Mouse (Mus musculus): ENCODE measurements around the gene Ccl4. TPM values are rescaled to one million over a fixed set of nuclear protein-coding genes. Genes with fewer than 3 reads are reported as not detected.
A peak's percentile ranks its signal among the peaks of the same experiment; 100 is the strongest.

Ccl4 gene
- total RNA-seq, 1 experiment: not detected

DNA sequence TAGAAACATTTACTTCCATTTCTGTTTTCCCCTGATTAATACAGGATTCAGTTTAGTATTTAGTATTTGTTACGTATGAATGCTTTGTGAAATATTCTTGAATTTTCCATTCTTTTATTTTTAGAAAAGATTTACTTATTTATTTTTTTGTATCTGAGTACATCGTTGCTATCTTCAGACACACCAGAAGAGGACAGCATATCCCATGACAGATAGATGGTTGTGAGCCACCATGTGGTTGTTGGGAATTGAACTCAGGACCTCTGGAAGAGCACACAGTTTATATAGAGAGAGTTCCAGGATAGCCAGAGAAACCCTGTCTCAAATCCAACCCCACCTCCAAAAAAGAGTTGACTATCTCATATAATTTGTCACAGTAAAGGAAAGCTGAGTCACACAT lies 27.5 kb upstream of the Ccl4 start:
- no peaks in the 10 kb centered on the region for H3K4me1 ChIP-seq (ENCODE audit: control insufficient read depth in 2 of 2, insufficient read depth in 2 of 2, low read length in 2 of 2, poor library complexity in 1 of 2)
- H3K9me3 ChIP-seq (ENCODE audit: control insufficient read depth, insufficient read depth, low read depth, low read length): no peaks in the 10 kb centered on the region
- no peak overlapping the region for H3K9ac ChIP-seq (ENCODE audit: insufficient read depth, low read depth, low read length, poor library complexity, severe bottlenecking)
- H3K27ac ChIP-seq (ENCODE audit: insufficient read depth, low read depth, low read length, poor library complexity, severe bottlenecking): no peak overlapping the region
- TF ChIP-seq MAFK (IDR thresholded peaks at IDR 0.05; ENCODE audit: insufficient read depth, low read depth, low read length): no peak
- in situ Hi-C loops (cut with MboI; ENCODE audit: low sequenced_read_pairs in 2 of 2, unreplicated experiment in 2 of 2): no loop called here
- H3K4me3 ChIP-seq (ENCODE audit: insufficient read depth in 1 of 2, low read depth in 1 of 2, low read length in 2 of 2, poor library complexity in 1 of 2, severe bottlenecking in 1 of 2): no peak overlapping the region
- no peaks in the 10 kb centered on the region for H3K36me3 ChIP-seq (ENCODE audit: control insufficient read depth, insufficient read depth, low read length, poor library complexity, severe bottlenecking)
- no peak for DNase-seq (ENCODE audit: low read depth, low spot score)

DNA sequence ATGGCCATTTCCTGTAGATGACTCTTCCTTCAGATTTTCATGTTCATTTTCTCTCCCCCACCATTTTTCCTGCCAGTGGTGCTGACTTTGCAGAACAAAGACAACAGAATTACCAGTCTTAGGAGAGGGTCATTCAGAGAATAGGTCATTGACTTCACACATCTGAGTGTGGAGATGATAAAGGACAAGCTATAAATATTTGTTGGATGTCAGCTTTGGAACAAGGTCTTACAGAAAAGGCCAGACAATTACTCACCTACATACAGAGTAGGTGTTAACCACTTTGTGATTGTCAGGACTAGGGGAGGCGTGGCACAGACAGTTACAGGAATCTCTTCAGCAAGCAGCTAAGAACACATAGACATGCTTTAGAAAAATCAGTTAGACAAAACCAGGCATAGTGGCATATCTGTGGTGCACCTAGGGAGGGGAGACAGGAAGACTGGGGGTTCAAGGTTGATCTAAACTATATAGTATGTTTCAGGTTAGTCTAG lies 25.6 kb upstream of the Ccl4 start:
- in situ Hi-C loops (cut with MboI; ENCODE audit: low sequenced_read_pairs in 2 of 2, unreplicated experiment in 2 of 2): no loop called here
- TF ChIP-seq ZC3H11A (IDR thresholded peaks at IDR 0.05; ENCODE audit: borderline replicate concordance, low read depth, low read length) (no peak), ZNF384 (IDR thresholded peaks at IDR 0.05; ENCODE audit: low read depth, low read length) (no peak), HCFC1 (IDR thresholded peaks at IDR 0.05; ENCODE audit: borderline replicate concordance, insufficient read depth, low read length) (no peak), CHD2 (IDR thresholded peaks at IDR 0.05; ENCODE audit: low read depth, low read length) (no peak), MAFK (IDR thresholded peaks at IDR 0.05; ENCODE audit: insufficient read depth, low read depth, low read length) (no peak)
- no peaks in the 10 kb centered on the region for H3K9me3 ChIP-seq (ENCODE audit: control insufficient read depth, insufficient read depth, low read depth, low read length)
- H3K4me3 ChIP-seq (ENCODE audit: insufficient read depth in 1 of 2, low read depth in 1 of 2, low read length in 2 of 2, poor library complexity in 1 of 2, severe bottlenecking in 1 of 2): no peak overlapping the region
- H3K4me1 ChIP-seq (ENCODE audit: control insufficient read depth in 2 of 2, insufficient read depth in 2 of 2, low read length in 2 of 2, poor library complexity in 1 of 2): no peaks in the 10 kb centered on the region
- no peak for DNase-seq (ENCODE audit: low read depth, low spot score)
- H3K36me3 ChIP-seq (ENCODE audit: control insufficient read depth, insufficient read depth, low read length, poor library complexity, severe bottlenecking): no peaks in the 10 kb centered on the region
- no peak overlapping the region for H3K9ac ChIP-seq (ENCODE audit: insufficient read depth, low read depth, low read length, poor library complexity, severe bottlenecking)
- no peak overlapping the region for H3K27ac ChIP-seq (ENCODE audit: insufficient read depth, low read depth, low read length, poor library complexity, severe bottlenecking)

DNA sequence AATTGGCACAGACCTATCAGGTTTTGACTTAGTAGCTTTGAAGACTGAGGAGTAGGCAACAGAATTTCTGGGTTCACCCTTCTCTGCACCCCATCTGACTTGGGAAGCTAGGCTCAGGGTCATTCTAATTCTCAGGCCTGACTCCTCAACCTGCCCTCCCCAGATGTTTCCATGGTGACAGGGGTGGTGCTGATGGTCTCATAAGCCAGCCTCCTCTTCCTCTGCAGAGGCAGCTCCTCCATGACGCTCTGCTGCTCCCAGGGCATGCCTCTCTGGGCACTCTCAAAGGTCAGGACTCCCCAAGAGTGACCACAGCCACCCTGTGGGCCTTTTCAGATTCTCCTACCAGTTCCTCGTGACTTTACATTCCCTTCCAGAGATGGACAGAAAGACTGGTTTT lies 23.4 kb upstream of the Ccl4 start:
- Histone ChIP-seq H3K27ac (ENCODE audit: insufficient read depth, low read depth, low read length, poor library complexity, severe bottlenecking) (no peak overlapping the region), H3K4me3 (ENCODE audit: insufficient read depth in 1 of 2, low read depth in 1 of 2, low read length in 2 of 2, poor library complexity in 1 of 2, severe bottlenecking in 1 of 2) (no peak overlapping the region), H3K9ac (ENCODE audit: insufficient read depth, low read depth, low read length, poor library complexity, severe bottlenecking) (no peak overlapping the region), H3K9me3 (ENCODE audit: control insufficient read depth, insufficient read depth, low read depth, low read length) (no peaks in the 10 kb centered on the region), H3K4me1 (ENCODE audit: control insufficient read depth in 2 of 2, insufficient read depth in 2 of 2, low read length in 2 of 2, poor library complexity in 1 of 2) (no peaks in the 10 kb centered on the region), H3K36me3 (ENCODE audit: control insufficient read depth, insufficient read depth, low read length, poor library complexity, severe bottlenecking) (no peaks in the 10 kb centered on the region)
- DNase-seq (ENCODE audit: low read depth, low spot score): no peak
- no peak for TF ChIP-seq ZC3H11A (IDR thresholded peaks at IDR 0.05; ENCODE audit: borderline replicate concordance, low read depth, low read length)
- no peak for TF ChIP-seq MAFK (IDR thresholded peaks at IDR 0.05; ENCODE audit: insufficient read depth, low read depth, low read length)
- TF ChIP-seq ZNF384 (IDR thresholded peaks at IDR 0.05; ENCODE audit: low read depth, low read length): no peak
- no peak for TF ChIP-seq HCFC1 (IDR thresholded peaks at IDR 0.05; ENCODE audit: borderline replicate concordance, insufficient read depth, low read length)
- TF ChIP-seq CHD2 (IDR thresholded peaks at IDR 0.05; ENCODE audit: low read depth, low read length): no peak
- in situ Hi-C loops (cut with MboI; ENCODE audit: low sequenced_read_pairs in 2 of 2, unreplicated experiment in 2 of 2): no loop called here

DNA sequence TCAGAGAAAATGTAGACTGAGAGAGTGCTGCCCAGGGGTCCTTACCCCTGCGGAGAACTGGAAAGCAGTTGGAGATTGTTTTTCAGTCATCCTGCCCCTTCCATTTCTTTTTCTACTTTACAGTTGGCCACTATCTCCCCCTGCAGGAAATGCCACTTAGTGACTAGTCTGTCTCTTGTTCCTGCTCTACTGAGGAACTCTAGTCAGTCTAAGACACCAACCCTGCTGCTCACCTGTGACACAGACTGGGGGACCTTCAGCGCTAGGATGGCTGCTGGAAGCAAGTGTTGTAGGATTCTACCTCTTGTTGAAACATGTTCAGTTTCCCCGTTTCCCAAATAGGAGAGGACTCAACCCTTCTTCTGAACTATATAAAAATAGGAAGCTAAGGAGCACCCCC lies 22.9 kb upstream of the Ccl4 start:
- H3K36me3 ChIP-seq (ENCODE audit: control insufficient read depth, insufficient read depth, low read length, poor library complexity, severe bottlenecking): no peaks in the 10 kb centered on the region
- no peak overlapping the region for H3K27ac ChIP-seq (ENCODE audit: insufficient read depth, low read depth, low read length, poor library complexity, severe bottlenecking)
- H3K9me3 ChIP-seq (ENCODE audit: control insufficient read depth, insufficient read depth, low read depth, low read length): no peaks in the 10 kb centered on the region
- no peak overlapping the region for H3K9ac ChIP-seq (ENCODE audit: insufficient read depth, low read depth, low read length, poor library complexity, severe bottlenecking)
- DNase-seq (ENCODE audit: low read depth, low spot score): peak; percentile 7
- H3K4me1 ChIP-seq (ENCODE audit: control insufficient read depth in 2 of 2, insufficient read depth in 2 of 2, low read length in 2 of 2, poor library complexity in 1 of 2): no peaks in the 10 kb centered on the region
- TF ChIP-seq MAFK (IDR thresholded peaks at IDR 0.05; ENCODE audit: insufficient read depth, low read depth, low read length): no peak
- 0 out of 2 replicates have a peak, but pooled peaks have one; percentile 16 for TF ChIP-seq ZC3H11A (IDR thresholded peaks at IDR 0.05; ENCODE audit: borderline replicate concordance, low read depth, low read length)
- in situ Hi-C loops (cut with MboI; ENCODE audit: low sequenced_read_pairs in 2 of 2, unreplicated experiment in 2 of 2): no loop called here
- no peak overlapping the region for H3K4me3 ChIP-seq (ENCODE audit: insufficient read depth in 1 of 2, low read depth in 1 of 2, low read length in 2 of 2, poor library complexity in 1 of 2, severe bottlenecking in 1 of 2)

DNA sequence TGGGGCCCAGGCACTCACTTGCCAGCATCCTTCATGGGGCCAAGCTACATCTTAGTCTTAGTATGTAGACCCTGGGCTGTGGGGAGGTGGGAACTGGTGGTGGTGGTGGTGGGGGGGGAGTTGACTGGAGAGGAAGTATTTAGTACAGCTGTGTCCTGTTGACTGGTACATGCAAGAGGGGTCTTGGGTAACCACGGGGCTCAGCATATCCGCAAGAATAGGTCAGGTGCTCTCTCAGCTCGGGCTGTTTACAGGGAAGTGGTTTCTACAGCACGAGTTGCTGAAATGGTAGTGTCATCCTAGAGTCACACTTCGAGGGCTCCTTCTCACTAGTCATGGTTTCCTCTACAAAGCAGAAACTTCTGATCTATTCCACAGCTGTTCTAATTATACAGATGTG lies 22.2 kb upstream of the Ccl4 start:
- H3K9me3 ChIP-seq (ENCODE audit: control insufficient read depth, insufficient read depth, low read depth, low read length): no peaks in the 10 kb centered on the region

More for the DNA sequence above, 22.2 kb upstream of the Ccl4 start:
- no peak overlapping the region for H3K27ac ChIP-seq (ENCODE audit: insufficient read depth, low read depth, low read length, poor library complexity, severe bottlenecking)
- no peak for DNase-seq (ENCODE audit: low read depth, low spot score)
- no peaks in the 10 kb centered on the region for H3K4me1 ChIP-seq (ENCODE audit: control insufficient read depth in 2 of 2, insufficient read depth in 2 of 2, low read length in 2 of 2, poor library complexity in 1 of 2)
- H3K36me3 ChIP-seq (ENCODE audit: control insufficient read depth, insufficient read depth, low read length, poor library complexity, severe bottlenecking): no peaks in the 10 kb centered on the region
- no peak overlapping the region for H3K4me3 ChIP-seq (ENCODE audit: insufficient read depth in 1 of 2, low read depth in 1 of 2, low read length in 2 of 2, poor library complexity in 1 of 2, severe bottlenecking in 1 of 2)
- H3K9ac ChIP-seq (ENCODE audit: insufficient read depth, low read depth, low read length, poor library complexity, severe bottlenecking): no peak overlapping the region
- in situ Hi-C loops (cut with MboI; ENCODE audit: low sequenced_read_pairs in 2 of 2, unreplicated experiment in 2 of 2): no loop called here
- TF ChIP-seq CHD2 (IDR thresholded peaks at IDR 0.05; ENCODE audit: low read depth, low read length) (no peak), HCFC1 (IDR thresholded peaks at IDR 0.05; ENCODE audit: borderline replicate concordance, insufficient read depth, low read length) (no peak), ZNF384 (IDR thresholded peaks at IDR 0.05; ENCODE audit: low read depth, low read length) (no peak), MAFK (IDR thresholded peaks at IDR 0.05; ENCODE audit: insufficient read depth, low read depth, low read length) (no peak), ZC3H11A (IDR thresholded peaks at IDR 0.05; ENCODE audit: borderline replicate concordance, low read depth, low read length) (no peak)
